Mouse (Mus musculus) neural tube, embryonic 12.5 days (tissue): ENCODE results near the gene Gprc5b. TPM values are rescaled to one million over a fixed set of nuclear protein-coding genes. Genes with fewer than 3 reads are reported as not detected.

Experiments used
- ATAC-seq: fragments of 200-750 bp; cut with Nextera tagmentation; 2 replicates; pipeline ENCODE4 v1.8.0; 2017; ENCODE audit warnings: low read depth, mild to moderate bottlenecking, moderate TSS enrichment, moderate library complexity; ENCODE audit not compliant: low FRiP score
- H3K27ac ChIP-seq: fragments of 300-500 bp; sonication (generic); 2 replicates; pipeline ENCODE4 v1.5.1; 2016
- H3K27me3 ChIP-seq: fragments of 300-500 bp; sonication (generic); replicated peaks from 2 replicates; pipeline ENCODE4 v1.6.1; 2016; ENCODE audit warnings: mild to moderate bottlenecking
- H3K36me3 ChIP-seq: fragments of 300-500 bp; sonication (generic); 2 replicates; pipeline ENCODE4 v1.6.1; 2016; ENCODE audit warnings: mild to moderate bottlenecking
- H3K4me1 ChIP-seq: fragments of 300-500 bp; sonication (generic); 2 replicates; pipeline ENCODE4 v1.6.1; 2016
- H3K4me2 ChIP-seq: fragments of 300-500 bp; sonication (generic); replicated peaks from 2 replicates; pipeline ENCODE4 v1.6.1; 2016; ENCODE audit warnings: mild to moderate bottlenecking
- H3K4me3 ChIP-seq: fragments of 300-500 bp; sonication (generic); 2 replicates; pipeline ENCODE4 v1.5.1; 2016
- H3K9ac ChIP-seq: fragments of 300-500 bp; sonication (generic); 2 replicates; pipeline ENCODE4 v1.6.1; 2016; ENCODE audit warnings: mild to moderate bottlenecking
- H3K9me3 ChIP-seq: fragments of 300-500 bp; sonication (generic); 2 replicates; pipeline ENCODE4 v1.6.1; 2016; ENCODE audit warnings: mild to moderate bottlenecking
- WGBS: fragments of 180-500 bp; shearing (Covaris S2); methylation state at CpG from one replicate; pipeline ENCODE4 v1.1.7; 2016; 5-methylcytosine and 5-hydroxymethylcytosine counted together
- polyA plus RNA-seq: library from polyadenylated mRNA; unstranded; fragments of >200 nt; fragmentation: Nextera tagmentation; extraction: Ambion mirVana; gene quantifications from 2 replicates; pipeline ENCODE4 v1.2.1, GENCODE M21; 2016

The Gprc5b gene
- polyA plus RNA-seq, 1 experiment from 2014 or later, result 14.4 TPM

DNA sequence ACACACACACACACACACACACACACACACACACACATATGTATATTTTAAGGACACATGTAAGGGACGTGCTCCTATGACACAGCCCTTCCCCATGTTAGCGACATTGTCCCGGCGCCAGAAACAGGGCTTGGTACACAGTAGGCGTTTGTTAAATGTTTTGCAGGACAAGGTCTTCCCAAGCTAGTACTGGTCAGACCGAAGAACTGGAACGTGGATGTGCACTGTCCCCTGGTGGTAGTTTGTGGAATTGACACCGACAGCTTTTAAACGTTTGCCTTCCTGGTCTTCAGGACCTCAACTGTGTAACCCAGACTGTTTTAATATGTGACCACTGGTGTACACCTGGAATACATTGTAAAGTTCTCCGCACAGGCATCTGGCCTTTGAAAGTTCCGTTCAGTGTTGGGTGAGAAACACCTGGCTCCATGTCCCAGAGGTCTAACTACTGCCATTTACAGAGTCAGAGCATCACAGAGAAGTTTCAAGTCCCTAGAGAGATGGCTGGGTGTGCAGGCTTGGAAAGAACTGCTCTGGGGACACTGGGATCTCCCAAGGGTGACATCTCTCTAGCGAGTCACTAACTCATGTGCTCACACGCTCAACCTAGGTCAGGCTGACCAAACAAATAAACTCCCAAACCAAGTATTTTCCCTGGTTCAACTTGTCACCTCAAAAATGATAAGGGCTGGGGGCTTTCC lies 1.3 kb upstream of the Gprc5b start:
- peak overlapping the region; percentile 80 for H3K4me2 ChIP-seq
- peaks cover 44% of the 10 kb centered on the region for H3K4me1 ChIP-seq
- H3K9me3 ChIP-seq, result no peaks in the 10 kb centered on the region
- peak; percentile 18 for ATAC-seq
- 8% methylated on average over 13 of the region's 13 CpGs for WGBS
- no peak overlapping the region for H3K27ac ChIP-seq
- H3K9ac ChIP-seq, result no peak overlapping the region
- no peak overlapping the region for H3K4me3 ChIP-seq
- H3K36me3 ChIP-seq, result no peaks in the 10 kb centered on the region
- H3K27me3 ChIP-seq, result no peaks in the 10 kb centered on the region

DNA sequence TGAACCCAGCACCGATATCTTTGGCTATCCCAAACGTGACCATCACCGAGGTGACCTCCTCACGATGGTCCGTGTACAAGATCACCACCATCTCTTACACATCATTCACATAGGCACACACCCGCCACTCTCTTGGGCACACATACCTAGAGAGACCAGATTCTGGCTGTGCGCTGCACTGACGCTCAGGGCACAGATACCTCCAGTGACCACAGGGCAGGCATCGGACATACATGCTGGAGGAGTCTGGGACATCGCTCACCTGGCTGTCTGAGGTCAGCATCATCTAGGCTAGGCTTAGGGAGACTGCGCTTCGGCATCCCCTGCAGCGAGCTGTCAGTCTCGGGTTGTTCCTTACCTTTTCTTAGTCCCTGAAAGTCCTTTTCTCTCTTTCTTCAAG lies 660 bp upstream of the Gprc5b start:
- H3K9me3 ChIP-seq, result no peaks in the 10 kb centered on the region
- no peak overlapping the region for H3K27ac ChIP-seq
- WGBS, result 10% methylated on average over 14 of the region's 14 CpGs
- H3K27me3 ChIP-seq, result no peaks in the 10 kb centered on the region
- ATAC-seq, result peak; percentile 27
- no peaks in the 10 kb centered on the region for H3K36me3 ChIP-seq
- no peak overlapping the region for H3K9ac ChIP-seq
- H3K4me3 ChIP-seq, result peak overlapping the region; percentile 66
- H3K4me1 ChIP-seq, result peaks cover 51% of the 10 kb centered on the region
- peak overlapping the region; percentile 80 for H3K4me2 ChIP-seq

DNA sequence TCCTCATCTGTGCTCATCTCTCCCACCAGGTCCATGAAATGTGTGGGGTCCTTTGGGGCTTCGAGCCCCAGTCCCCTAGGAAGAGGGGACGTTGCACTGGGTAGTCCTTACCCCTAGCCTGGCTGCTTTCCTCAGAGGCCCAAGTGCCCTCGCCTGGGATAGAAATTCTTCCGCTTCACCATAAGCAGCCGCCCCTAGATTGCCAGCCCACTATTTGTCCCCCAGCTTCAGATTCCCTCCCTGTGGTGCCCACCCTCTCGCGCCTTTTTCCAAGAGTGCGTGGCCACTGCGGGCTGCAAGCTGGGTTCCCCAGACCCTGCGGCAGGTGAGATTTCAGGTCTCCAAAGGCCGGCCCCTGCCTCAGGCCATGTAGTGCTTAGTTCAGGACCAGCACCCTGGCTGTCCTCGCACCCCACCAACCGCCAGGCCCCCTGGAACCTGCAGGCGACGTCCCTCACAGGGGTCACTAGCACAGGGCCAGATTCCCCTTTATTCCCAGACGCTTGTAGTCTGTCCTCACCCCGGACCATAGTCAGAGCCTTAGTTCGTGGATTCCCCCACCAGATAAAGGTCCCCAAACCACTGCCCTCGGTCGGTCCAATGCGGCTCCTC lies 674 bp downstream of the Gprc5b start:
- H3K4me3 ChIP-seq, result peak overlapping the region; percentile 66
- H3K36me3 ChIP-seq, result no peaks in the 10 kb centered on the region
- no peaks in the 10 kb centered on the region for H3K27me3 ChIP-seq
- H3K9me3 ChIP-seq, result no peaks in the 10 kb centered on the region
- H3K9ac ChIP-seq, result peak overlapping the region; percentile 74
- under 1% methylated on average over 21 of the region's 21 CpGs for WGBS
- H3K4me2 ChIP-seq, result peak overlapping the region; percentile 80
- peak overlapping the region; percentile 72 for H3K27ac ChIP-seq
- peaks cover 61% of the 10 kb centered on the region for H3K4me1 ChIP-seq
- ATAC-seq, result peak; percentile 21

DNA sequence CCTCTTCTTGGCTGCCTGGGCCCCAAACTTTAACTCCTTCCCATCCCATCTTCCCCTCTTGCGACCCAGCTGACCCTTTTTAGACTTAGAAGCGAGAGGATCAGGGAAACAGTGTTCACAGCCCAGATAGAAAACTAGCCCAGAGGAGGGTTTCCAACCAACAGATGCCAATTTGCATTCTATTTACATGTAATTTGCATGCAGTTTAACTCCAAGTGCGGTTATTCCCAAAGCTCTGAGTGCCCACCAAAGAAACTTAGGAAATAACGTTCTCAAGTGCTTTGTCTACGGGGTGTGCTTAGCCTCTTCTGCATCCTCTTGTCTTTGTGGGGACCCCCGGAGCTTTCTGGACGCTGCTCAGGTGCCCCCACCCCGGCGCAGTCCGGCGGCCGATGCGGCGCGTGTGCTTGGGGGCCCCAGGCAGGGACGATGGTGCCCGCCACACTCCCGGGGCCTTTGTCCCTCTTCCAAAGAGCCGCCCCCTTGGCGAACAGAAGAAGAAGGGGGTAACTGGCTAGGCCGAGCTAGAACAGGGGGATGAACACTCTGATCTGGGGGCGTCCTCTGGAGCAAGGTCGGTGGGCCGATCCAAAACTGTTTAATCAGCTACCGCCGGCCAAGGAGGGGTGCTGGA lies 1.3 kb downstream of the Gprc5b start:
- peak overlapping the region; percentile 72 for H3K27ac ChIP-seq
- H3K4me1 ChIP-seq, result peaks cover 61% of the 10 kb centered on the region
- peak overlapping the region; percentile 74 for H3K9ac ChIP-seq
- H3K4me2 ChIP-seq, result peak overlapping the region; percentile 80
- H3K36me3 ChIP-seq, result no peaks in the 10 kb centered on the region
- WGBS, result 1% methylated on average over 26 of the region's 26 CpGs
- H3K4me3 ChIP-seq, result peak overlapping the region; percentile 66
- H3K27me3 ChIP-seq, result no peaks in the 10 kb centered on the region
- peak; percentile 7; the same call in 1 of the 2 replicates for ATAC-seq
- H3K9me3 ChIP-seq, result no peaks in the 10 kb centered on the region

DNA sequence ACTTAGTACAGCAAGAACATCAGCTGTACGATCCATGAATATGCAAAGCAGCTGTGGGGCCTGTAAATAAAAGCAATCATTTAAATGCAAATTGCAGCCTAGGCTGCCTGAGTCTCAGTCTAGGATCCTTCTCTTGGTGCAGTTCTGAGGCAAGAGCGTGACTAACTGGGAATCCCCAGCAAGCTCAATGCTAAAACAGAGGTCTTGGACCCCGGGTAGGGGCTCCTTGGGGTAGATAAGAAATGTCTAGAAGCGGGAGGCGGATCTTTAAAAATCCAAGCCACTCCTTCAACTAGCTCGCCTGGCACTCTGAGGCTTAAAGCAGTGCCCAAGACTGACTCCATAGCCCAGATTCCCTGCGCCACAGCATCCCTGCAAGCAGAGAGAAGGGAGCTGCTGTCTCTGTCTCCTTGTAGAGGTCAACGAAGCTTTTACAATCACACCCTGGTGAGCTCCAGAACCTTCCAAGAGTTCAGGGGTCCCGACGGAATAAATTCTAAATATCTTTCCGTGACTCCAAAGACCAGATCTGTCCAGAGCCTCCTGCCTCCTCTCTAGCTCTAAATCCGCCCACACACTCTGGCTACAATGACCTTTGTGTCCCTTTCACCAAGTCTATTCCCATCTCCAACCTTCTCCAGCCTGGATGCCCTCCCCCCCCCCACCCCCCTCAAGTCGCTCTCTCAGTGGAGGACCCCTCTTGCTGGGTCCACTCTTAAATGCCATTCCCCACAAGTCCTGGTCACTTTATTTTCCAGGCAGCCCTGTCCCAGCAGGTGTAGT lies 2.2 kb downstream of the Gprc5b start:
- Histone ChIP-seq H3K9ac (peak overlapping the region; percentile 74; the same call in 1 of the 2 replicates), H3K27ac (peak overlapping the region; percentile 72), H3K4me3 (peak overlapping the region; percentile 66), H3K9me3 (no peaks in the 10 kb centered on the region), H3K27me3 (no peaks in the 10 kb centered on the region), H3K36me3 (no peaks in the 10 kb centered on the region), H3K4me2 (peak overlapping the region; percentile 80), H3K4me1 (peaks cover 61% of the 10 kb centered on the region)
- ATAC-seq, result peak; percentile 14; the same call in 1 of the 2 replicates
- WGBS, result 11% methylated on average over 13 of the region's 13 CpGs

DNA sequence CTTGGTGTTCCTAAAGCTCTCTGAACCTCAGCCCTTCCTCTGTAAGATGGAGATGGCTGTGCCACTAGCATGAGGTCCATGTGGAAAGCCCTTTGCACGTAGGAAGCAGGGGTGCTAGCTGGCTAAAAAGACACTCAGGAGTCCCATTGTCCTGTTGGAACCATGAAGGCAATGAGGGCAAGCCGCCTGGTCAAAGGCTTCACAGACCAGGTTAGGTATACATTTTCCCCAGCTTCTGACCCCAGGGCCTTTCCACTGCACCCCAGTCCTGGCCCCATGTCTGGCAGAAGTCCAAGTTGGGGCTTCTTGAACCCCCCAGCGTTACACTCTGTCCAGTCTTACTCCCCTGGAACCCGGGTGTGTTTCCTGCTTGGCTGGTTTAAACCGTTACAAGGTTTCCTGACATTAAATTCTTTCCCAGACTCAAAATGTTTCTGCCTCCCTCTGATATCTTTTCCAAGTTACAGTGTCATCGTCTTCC lies 2.9 kb downstream of the Gprc5b start:
- H3K9ac ChIP-seq, result no peak overlapping the region
- no peaks in the 10 kb centered on the region for H3K27me3 ChIP-seq
- H3K27ac ChIP-seq, result peak overlapping the region; percentile 23; the same call in 1 of the 2 replicates
- no peak for ATAC-seq
- 24% methylated on average over 6 of the region's 6 CpGs for WGBS
- no peaks in the 10 kb centered on the region for H3K9me3 ChIP-seq
- peak overlapping the region; percentile 80 for H3K4me2 ChIP-seq
- peaks cover 61% of the 10 kb centered on the region for H3K4me1 ChIP-seq
- no peaks in the 10 kb centered on the region for H3K36me3 ChIP-seq
- no peak overlapping the region for H3K4me3 ChIP-seq

DNA sequence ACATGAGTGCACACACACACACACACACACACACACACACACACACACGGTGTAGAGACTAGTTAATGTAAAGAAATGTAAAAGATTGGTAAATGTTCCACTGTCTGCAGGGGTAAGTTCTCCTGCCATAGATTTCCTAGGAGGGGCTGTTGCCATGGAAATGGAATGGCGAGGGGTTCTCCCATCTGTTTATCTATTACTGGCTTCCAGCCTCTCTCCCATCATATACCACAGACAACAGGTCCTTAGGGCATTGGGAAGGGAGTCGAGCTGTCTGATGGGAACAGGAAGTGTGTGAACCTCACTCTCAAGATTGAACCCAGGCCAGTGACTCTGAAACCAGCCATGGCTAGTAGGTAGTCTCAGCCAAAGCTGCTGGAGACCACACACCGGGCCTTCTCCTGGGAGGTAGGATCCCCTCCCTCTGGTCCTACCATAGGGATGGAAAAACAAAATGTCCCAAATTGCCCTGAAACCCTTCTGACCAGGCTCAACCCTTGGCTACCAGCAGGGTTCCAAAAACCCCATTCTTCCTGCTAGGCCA lies 3.6 kb downstream of the Gprc5b start:
- H3K4me3 ChIP-seq, result no peak overlapping the region
- H3K9ac ChIP-seq, result no peak overlapping the region
- WGBS, result 31% methylated on average over 4 of the region's 4 CpGs
- ATAC-seq, result no peak
- no peaks in the 10 kb centered on the region for H3K9me3 ChIP-seq
- no peak overlapping the region for H3K27ac ChIP-seq
- H3K4me2 ChIP-seq, result peak overlapping the region; percentile 80
- no peaks in the 10 kb centered on the region for H3K27me3 ChIP-seq
- no peaks in the 10 kb centered on the region for H3K36me3 ChIP-seq
- peaks cover 61% of the 10 kb centered on the region for H3K4me1 ChIP-seq

DNA sequence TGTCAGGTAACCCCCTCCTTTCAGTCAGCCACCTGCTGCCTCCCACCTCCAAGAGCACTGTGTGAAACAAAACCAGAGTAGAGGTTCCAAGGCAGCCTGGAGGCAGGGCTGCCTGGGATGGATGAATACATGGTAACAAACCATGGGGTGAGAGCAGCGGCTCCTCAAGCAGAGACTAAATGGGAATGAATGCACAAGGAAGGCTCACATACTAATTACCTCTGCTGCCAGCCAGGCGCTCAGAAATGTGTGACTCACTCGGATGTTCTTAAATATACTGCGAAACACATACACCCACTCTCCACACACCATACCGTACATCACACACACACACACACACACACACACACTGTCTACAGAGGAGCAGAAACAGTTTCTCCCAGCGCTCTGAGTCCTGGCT lies 4.7 kb downstream of the Gprc5b start:
- no peak for ATAC-seq
- H3K4me2 ChIP-seq, result 0 out of 2 replicates have a peak overlapping the region, but pooled peaks have one; percentile 80
- H3K9me3 ChIP-seq, result no peaks in the 10 kb centered on the region
- H3K9ac ChIP-seq, result peak overlapping the region; percentile 13; the same call in 1 of the 2 replicates
- H3K36me3 ChIP-seq, result no peaks in the 10 kb centered on the region
- H3K27me3 ChIP-seq, result no peaks in the 10 kb centered on the region
- 67% methylated on average over 6 of the region's 6 CpGs for WGBS
- H3K27ac ChIP-seq, result no peak overlapping the region; the same call in 1 of the 2 replicates
- H3K4me1 ChIP-seq, result peaks cover 52% of the 10 kb centered on the region
- H3K4me3 ChIP-seq, result no peak overlapping the region

DNA sequence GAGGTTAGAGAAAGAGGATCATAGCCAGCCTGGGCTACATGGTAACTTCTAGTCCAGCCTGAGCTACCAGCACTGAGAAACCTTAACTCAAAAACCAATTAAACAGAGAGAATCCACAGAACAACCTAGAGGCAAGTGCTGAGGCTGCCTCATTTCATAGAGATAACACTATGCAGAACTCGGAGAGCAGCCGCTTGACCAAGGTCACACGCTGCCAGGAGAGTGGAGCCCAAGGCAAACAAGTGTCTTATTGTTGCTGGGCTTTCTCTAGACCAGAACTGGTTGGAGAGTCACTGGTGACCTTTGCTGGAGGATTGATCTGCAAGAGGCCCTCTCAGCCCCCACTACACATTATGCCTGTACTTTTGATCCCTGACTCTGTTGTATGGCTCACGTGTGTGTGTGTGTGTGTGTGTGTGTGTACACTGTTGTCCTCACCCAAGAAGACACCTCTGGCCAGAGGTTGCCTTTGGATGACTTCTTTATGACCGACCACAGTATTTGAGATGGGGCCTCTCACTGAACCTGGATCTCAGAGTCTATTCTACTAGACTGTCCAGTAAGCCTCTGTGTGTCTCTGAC lies 5.6 kb downstream of the Gprc5b start:
- 81% methylated on average over 5 of the region's 5 CpGs for WGBS
- H3K27ac ChIP-seq, result no peak overlapping the region
- no peak overlapping the region for H3K9ac ChIP-seq
- peaks cover 2% of the 10 kb centered on the region for H3K36me3 ChIP-seq
- H3K27me3 ChIP-seq, result no peaks in the 10 kb centered on the region
- H3K4me1 ChIP-seq, result peaks cover 47% of the 10 kb centered on the region
- no peak for ATAC-seq
- H3K9me3 ChIP-seq, result no peaks in the 10 kb centered on the region
- H3K4me3 ChIP-seq, result no peak overlapping the region
- no peak overlapping the region for H3K4me2 ChIP-seq

DNA sequence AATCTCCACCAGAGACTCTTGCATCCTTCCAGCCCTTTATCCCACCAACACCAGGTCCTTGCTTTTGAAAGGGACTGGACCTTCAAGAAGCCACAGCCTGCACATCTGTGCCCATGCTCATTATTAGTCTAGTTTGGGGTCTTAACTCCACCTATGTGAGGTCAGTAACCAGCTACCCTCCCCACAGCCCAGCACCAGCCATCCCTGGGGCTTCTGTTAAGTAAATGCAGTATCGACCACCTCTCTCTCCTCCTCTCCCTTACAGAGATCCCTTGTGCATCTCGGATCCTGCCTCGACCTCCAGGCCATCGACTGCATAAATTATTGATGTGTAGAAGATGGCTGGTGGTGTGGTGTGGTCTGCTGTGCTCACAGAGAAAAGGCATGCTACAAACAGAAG lies 8.6 kb downstream of the Gprc5b start:
- Histone ChIP-seq H3K27ac (no peak overlapping the region), H3K9me3 (no peaks in the 10 kb centered on the region), H3K36me3 (peaks cover 29% of the 10 kb centered on the region), H3K27me3 (no peaks in the 10 kb centered on the region), H3K4me2 (no peak overlapping the region), H3K9ac (no peak overlapping the region), H3K4me1 (peaks cover 17% of the 10 kb centered on the region), H3K4me3 (no peak overlapping the region)
- no peak for ATAC-seq
- WGBS, result 61% methylated on average over 4 of the region's 4 CpGs

DNA sequence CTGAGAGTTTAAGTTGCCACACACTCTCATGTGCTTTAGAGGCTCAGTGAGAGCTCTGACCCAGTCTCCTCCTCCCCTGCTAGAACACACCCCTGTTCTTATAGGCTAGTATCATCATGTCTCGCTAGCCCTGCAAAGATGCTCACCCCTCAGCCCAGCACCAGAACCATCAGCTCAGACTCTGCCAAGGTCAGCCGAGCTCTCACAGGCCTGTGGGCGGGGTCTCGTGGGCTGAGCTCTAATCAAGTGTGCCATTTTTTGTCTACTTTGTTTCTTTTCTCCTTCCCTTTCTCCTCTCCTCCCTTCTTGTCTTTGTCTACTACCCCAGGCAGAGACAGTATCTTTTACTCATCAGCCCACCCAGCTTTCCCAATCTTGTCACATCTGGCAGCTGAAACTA lies 9.2 kb downstream of the Gprc5b start:
- Histone ChIP-seq H3K9ac (no peak overlapping the region), H3K4me2 (no peak overlapping the region), H3K36me3 (peaks cover 34% of the 10 kb centered on the region), H3K4me1 (peaks cover 11% of the 10 kb centered on the region), H3K9me3 (no peaks in the 10 kb centered on the region), H3K27ac (no peak overlapping the region), H3K4me3 (no peak overlapping the region), H3K27me3 (no peaks in the 10 kb centered on the region)
- ATAC-seq, result no peak
- WGBS, result 76% methylated on average over 4 of the region's 4 CpGs
